Mouse (Mus musculus): ENCODE data around the gene Asb10.

Asb10 gene

DNA sequence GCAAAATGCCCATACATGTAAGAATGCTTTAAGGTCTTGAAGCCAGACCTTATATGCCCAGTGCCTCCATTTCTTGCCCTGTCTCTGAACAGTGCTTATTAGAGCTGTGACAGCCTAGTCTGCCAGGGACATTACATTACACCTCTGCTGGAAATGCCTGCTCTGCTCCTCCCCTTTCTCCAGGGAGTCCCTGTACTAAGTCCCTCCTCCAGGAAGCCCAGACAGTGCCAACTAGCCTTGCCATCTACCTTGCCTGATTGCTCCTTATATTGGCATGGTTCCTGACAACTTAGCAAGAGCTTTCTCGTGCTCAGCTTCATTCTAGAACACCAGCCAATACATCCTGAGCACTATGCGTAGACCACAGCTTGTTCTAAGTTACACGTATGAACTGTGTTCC is 5.0 kb downstream of the Asb10 start:
- in situ Hi-C loops (cut with MboI, MseI): no loop called here

DNA sequence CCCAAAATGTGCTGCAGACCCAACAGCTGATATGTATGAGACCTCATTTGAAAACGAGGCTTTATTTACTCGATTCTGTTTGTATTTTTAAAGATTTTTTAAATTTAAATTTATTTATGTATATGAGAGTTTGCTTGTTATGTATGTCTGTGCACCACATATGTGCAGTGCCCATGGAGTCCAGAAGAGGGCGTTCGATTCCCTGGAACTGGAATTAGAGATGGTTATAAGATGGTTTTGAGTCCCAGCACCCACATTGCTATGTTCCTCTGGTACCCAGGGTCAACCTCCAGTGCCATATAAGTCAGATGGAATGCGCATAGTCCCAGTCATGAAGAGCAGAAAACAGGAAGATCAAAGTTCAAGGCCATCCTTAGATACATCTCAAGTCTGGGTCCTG is 6.5 kb downstream of the Asb10 start:
- in situ Hi-C loops (cut with MboI, MseI): no loop called here

DNA sequence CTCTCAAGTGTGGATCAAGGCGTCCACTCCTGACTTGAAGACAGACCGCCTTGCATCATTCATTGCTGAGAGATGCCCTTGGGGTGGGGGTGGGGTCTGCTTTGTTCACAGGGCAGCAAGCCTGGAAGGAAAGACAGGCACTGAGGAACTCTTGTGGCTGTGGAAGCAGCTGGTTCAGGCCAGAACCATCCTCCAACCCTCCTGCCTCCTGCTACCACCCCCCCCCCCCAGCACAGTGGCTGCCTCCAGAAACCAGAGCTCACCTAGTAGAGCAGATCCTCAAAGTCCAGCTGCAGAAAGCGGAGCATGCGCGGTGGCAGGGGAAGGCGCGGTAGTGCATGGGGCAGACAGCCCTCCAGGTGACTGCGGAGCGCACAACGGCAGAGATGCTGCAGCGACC is 7.4 kb downstream of the Asb10 start:
- in situ Hi-C loops (cut with MboI, MseI): no loop called here

DNA sequence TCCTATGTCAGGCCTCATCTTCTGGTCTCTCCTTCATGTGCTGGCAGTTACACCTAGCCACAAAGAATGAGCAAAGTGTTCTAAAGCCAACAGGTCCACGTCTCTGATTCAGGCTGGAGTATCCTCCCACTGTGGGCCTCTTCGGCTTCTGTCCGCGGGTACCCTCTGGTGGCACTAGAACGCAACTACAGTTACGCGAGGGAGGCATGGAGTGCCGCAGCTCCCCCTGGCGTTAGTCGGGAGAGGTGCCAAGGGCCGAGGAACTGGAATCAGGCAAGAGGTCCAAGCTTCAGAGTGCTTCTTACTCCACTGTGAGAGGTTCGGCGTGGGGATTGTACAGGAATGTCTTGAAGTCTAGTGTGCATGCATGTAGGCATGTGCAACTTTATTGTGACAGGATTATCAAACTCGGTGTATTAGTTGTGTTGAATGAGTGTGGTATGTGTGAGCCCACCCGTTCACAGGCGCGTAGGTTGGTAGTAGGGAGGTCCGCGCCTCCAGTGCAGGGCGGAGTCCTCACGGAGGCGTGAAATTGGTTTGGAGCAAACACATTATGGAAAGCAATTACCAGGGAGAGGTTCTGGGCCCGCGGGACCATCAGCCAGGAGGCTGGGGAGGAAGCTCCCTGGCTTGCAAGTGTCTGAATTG is 10.6 kb downstream of the Asb10 start:
- in situ Hi-C loops (cut with MboI, MseI): no loop called here

DNA sequence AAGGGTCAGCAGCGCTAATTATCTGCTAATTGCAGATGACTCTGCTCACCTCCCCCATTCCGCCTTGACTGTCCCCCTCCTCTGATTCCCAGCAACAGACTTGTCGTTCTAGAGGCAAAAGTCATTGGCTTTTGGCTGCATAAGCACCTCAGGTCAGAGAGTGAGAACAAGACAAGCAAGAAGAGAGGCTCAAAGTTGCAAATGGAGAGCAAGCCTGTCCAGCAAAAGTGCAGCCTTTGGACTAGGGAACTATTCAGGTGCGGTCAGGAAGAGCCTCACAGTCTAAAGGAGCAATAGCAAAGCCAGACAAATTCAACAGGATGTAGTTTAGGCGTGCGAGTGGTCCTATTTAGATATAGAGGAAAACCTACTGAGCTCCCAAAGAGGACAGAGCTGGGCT is 13.0 kb downstream of the Asb10 start:
- in situ Hi-C loops (cut with MboI, MseI): no loop called here

DNA sequence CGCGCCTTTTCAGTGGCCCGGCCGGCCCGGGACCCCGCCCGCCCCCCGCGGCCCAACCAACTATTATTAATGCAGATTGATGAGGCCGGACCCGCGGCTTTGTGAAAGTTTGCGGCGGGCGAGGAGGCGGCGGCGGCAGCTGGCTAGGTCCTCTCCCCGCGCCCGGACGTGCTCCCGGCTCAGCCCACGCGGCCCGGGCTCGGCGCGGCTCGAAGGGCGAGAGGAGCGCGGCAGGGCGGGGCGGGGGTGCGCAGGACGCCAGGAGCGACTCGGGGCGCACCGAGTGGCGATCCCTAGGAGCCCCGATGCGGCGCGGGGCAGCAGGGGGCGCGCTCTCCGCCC is 13.9 kb downstream of the Asb10 start, which contains the start of gene Gbx1:
Gene Gbx1 (minus strand): TSS at position 314 of the 342 bp plus-strand sequence.
- in situ Hi-C loops (cut with MboI, MseI): no loop called here

DNA sequence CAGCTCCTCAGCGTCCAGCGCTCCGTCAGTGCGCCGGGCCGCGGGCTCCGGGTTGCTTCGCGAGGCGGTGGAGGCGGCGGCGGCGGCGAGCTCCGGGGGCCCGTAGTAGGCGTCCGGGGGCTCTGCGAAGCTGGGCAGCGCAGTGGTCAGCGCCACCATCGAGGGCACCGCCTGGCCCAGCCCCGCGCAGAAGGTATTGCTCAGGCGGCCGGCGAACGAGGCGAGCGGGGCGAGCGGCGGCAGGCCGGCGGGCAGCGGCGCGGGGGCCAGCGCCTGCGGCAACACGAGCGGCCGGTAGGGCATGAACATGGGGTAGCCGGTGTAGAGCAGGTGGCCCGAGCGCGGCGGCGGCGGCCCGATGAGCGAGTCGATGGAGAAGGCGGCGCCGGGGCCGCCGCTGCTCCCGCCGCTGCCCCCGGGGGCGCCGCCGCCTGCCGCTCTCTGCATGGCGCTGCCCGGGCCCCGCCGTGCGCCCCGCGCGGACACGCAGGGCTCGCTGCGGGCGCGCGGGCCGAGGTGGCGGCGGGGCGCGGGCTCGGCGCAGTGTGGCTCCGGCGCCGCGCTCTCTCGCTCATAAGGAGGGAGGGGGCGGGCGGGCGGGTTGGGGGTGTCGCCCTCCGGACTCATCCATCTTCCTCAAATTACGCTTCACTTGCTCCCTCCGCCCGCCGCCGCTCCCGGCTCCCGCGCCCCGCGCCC is 14.4 kb downstream of the Asb10 start:
- in situ Hi-C loops (cut with MboI, MseI): no loop called here

DNA sequence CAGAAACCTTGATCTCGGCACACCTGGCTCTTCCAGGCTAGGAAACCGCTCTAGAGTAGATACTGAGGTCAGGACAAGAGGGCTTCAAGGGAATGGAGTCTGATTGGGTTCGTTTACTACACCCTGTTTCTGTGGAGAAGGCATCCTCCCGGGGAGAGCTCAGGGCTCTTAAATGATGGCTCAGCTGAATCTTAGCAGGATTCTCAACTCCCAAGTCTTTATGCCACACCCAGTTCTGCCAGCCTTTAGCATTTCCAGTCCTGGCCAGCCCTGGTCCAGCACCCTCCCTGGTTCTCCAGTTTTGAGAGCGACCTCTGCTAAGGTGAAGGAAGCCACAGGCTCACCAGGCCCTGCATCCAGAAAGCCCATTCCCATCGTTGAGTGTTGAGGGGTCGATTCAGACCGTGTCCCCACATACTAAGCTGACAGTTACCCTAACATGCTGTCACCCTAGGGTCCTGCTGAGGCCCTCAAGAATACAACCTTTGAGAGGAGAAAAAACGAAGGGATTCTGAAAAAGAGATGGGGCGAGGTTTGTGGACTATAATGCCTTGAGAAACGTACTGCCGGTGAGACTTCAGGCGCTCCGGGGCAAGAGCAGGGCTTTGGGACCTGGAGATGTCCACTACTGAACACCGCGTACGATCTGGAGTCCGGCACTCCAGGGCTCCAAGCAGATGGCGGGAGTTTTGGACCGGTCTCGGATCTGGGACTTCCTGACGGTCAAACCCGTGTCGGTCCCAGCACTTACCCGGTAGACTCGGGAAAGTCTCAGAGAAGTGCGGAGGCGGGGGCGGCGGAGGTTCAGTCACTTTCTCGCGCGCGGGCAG is 15.2 kb downstream of the Asb10 start:
- in situ Hi-C loops (cut with MboI, MseI): no loop called here

DNA sequence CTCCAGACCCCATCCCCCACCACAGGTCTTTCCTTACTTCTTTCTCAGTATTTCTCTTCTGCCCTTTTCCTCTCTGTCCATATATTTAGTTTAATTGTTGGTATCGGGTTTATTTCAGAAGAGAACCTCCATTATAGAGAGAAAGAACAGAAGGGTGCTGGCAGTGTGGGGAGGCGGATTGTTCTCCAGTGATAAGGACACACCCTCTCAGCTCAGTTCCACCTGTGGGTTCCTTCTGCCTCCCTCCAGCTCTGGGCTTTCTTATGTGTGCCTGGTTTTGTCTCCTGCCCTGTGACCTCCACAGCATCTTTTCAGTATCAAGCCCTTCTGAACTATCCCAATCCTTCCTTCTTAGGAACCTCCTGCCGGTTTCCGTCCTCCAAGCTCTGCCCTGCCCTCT is 16.3 kb downstream of the Asb10 start:
- in situ Hi-C loops (cut with MboI, MseI): no loop called here

DNA sequence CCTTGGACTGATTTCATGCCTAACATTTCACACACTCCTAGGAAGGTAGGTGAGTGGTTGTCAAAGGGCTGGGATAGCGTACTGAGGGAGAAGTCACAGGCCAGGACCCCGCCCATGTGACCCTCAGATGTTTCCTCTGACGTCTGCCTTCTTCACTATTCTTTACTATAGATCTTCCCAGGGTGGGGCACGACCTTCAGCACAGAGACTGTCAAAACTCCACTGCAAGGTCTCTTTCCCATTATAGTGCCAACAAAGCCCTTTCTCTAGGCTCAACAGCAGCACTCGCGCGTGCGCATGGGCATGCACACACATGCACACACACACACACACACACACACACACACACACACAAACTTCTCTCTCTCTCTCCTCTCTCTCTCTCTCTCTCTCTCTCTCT is 17.0 kb downstream of the Asb10 start:
- in situ Hi-C loops (cut with MboI, MseI): no loop called here

DNA sequence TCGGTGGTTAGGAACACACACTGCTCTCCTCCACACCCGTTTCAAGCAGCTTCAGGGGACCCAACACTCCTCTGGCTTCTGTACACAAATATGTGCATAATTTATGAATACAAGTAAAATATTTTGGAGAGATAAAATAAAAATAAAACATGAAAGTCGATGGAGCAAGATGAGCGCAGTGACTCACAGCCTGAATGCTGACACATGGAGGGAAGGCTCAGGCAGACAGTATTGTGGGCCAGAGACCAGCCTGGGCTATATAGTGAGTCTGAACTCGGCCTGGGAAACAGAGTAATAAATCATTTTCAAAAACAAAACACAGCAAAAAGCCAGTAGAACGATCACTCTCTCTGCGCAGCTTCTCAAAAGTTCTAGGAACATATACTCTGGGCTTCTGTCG is 19.4 kb downstream of the Asb10 start:
- in situ Hi-C loops (cut with MboI, MseI): no loop called here

DNA sequence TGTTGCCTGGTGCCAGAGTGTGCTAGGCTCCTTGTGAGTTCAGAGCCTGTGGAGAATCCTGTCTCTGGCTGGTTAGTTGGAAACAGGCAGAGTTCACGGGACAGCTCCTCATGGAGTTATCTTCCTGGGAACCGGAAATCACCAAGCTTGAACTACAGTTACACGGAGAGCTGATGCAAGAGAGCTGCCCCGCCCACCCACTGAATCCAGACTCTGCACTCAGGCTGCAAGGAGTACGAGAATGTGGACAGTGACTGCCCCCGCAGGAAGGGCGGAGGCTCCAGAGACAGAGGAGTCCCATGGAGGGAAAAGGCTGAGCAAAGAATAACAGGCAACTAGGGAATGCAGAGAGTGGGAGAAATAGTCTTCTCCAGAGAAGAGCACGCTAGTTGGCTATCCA is 28.5 kb downstream of the Asb10 start:
- in situ Hi-C loops (cut with MboI, MseI): no loop called here

DNA sequence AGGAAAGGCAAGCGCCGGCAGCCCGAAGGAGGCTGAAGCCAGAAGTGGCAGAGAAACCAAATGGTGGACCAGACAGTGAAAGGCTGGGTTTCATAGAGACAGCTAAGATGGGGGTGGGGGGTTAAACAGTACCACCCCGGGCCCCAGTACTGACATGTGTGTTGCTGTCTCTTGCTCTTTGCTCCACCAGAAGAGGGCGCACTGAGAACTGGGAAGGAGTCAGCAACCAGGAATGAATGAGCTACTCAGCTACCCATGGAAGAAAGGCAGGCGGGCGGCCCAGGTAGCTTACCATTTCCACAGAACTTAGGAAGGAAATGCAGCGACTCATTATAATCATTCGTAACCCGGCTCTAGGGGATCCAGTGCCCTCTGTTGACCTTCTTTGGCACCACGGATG is 30.1 kb downstream of the Asb10 start:
- in situ Hi-C loops (cut with MboI, MseI): no loop called here

DNA sequence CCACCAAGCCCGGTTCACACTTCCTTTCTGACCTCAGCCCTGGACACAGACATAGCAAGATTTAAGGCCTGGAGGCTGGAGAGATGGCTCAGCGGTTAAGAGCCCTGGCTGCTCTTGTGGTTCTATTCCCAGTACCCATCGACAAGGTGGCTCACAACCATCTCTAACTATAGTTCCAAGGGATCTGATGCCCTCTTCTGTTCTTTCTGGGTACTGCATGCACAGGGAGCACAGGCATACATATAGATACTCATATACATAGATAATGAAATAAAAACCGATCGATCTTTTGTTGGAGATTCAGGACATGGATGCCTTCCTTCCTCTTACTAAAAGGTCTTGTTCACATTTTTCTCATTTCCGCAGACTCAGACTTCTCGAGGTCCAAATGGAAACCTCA is 32.4 kb downstream of the Asb10 start:
- in situ Hi-C loops (cut with MboI, MseI): no loop called here

DNA sequence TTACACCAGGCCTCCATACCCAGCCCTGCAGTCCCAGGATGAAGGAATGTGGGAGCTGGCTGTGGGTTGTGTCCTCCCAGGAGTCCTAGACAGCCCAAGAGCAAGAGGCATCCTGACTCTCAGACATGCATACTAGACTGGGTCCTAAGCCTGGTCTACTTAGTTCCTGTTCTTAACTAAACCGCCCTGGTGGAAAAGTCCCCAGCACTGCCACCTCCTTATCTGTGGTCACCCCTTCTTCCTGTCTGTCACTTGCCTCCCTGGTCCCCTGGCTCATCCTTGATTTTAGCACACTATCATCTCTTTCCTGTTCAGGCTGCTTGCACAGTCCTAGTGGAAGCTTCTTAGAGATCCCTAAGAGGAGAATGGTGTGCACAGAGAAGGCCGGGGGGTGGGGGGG is 35.3 kb downstream of the Asb10 start:
- in situ Hi-C loops (cut with MboI, MseI): no loop called here

DNA sequence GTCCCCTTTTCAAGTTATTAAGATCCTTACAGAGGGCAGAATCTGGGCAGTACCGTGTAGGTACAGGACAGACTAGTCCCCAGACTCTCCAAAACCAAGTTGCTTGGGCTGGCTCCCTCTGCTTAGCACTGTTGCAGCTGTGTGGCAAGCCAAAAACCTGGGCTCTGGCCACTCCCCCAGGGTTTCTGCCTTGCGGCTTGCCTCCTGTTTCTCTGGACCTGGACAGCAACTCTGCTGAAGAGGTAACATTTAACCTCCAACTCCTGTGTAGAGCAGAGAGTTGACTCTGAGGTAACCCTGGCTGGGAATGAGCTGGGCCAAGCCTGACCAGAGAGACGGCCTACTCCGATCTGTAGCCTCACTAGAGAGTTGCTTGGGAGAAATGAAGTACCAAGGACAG is 38.0 kb downstream of the Asb10 start:
- in situ Hi-C loops (cut with MboI, MseI): no loop called here

DNA sequence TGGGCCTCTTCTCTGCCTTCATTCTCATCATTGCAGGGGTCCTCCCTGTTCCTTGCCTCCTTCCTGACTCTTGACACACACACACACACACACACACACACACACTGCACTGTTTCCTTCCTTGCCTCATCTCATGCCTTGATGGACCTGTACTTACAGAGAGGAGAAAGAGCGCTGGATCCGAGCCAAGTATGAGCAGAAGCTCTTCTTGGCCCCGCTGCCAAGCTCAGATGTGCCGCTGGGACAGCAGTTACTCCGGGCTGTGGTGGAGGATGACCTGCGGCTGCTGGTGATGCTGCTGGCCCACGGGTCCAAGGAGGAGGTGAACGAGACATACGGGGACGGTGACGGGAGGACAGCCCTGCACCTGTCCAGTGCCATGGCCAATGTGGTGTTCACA is 39.9 kb downstream of the Asb10 start:
- in situ Hi-C loops (cut with MboI, MseI): no loop called here

DNA sequence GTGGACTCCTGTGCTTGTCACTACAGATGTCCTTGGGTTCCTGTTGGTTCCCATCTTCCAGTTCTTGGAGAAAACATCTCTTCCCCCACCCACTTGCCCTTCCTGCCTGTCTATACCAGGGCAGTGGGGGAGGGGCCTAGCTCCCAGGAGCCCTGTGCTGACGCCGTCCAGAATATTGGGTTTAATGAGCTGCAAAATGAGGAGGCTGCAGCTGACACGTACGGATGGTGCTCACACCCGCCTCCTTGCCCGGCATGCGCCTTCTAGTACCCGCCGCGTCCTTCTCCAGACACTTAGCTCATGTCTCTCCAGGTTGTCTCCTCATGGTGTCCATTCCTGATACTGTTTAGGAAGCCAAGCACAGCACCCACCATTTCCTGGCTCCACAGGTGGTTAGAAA is 41.7 kb downstream of the Asb10 start:
- in situ Hi-C loops (cut with MboI, MseI): no loop called here

DNA sequence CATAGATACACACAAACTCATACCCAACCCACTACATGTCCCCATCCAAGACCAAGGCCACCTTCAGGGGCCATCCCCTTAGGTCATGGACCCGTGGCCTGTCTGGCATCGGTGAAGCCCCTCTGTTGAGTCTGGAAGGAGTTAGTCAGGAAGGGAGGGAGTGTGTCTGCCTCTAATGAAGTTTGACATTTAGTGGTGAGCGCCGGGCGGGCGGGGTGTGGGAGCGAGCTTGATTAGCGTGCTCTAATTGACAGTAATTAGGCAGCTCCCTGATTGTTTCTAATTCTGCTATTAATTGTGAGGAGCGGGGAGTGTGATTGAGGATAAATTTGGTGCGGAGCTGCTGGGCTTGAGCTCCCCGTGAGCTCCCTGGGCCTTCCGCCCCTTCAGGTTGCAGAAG is 43.3 kb downstream of the Asb10 start:
- in situ Hi-C loops (cut with MboI, MseI): no loop called here

DNA sequence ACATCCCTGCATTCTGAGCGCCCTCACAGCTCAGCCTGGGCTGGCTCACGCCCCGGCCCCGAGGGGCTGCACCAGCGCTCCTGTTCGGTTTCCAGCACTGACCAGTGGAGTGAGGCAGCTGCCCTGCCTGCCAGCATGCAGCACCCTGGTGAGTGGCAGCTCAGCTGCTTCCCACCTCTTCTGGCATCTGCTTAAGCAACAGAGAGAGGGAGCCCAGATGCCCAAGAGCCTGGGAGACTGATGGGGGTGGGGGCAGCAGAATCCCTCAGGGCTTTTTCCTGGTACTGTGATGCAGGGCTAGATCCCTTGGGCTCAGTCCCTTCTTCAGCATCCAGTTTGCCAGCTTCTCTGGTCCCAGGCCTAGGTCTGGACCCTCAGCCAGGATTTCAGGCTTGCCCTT is 44.0 kb downstream of the Asb10 start:
- in situ Hi-C loops (cut with MboI, MseI): no loop called here

DNA sequence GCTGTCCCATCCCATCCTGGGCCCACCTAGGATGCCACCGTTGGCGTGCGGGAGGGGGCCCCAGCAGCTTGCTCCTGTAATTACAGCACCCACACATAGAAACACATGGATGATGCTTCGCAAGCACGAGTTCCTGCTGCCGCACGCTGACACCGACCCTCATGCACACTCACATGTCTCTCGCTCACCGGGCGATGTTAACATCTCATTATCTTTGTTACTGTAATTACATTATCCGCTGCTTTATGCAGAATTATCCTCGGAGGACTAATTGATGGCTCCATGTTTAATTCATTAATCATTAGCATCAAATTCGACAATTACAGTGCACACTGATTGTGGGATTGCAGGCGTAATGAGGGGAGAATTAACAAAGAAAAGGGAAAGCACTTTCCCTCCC is 45.8 kb downstream of the Asb10 start:
- in situ Hi-C loops (cut with MboI, MseI): no loop called here

DNA sequence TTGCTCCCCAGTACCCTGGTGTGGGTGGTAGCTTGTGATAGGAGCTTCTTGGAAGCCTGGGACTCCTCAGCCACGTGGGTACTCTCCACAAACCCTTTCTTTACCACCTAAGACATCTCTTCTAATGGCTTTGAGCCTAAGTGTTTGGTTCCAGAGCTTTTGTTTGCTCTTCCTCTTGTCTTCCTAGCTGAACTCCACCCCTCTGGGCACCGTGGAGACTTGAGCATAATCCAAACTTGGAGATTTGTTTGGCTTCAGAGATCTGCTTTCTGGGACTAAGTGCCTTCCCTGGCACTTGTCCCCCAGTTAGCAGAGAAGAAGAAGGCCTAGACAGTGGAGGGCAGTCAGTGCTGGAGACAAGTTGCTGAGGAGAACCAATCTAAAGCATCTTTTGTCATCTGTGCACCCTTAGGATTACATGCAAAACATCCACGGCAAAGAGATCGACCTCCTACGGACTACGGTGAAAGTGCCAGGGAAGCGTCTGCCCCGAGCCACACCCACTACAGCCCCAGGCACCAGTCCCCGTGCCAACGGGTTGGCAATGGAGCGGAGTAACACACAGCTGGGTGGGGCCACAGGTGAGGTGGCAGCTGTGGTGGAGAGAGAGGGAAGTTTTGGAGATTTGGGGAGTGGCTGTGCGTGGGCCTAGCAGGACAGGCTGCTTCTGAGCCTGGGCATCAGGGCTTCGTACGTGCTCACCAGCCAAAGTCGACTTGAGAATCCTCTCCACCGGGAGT is 48.1 kb downstream of the Asb10 start:
- in situ Hi-C loops (cut with MboI, MseI): no loop called here

Measured in T-helper 1 cell (primary cell).